Mouse (Mus musculus): ENCODE data around the gene Mrpl19.

- no peak for TF ChIP-seq POLR2A (IDR thresholded peaks at IDR 0.05; ENCODE audit: low read depth, low read length)
- TF ChIP-seq CTCF (IDR thresholded peaks at IDR 0.05; ENCODE audit: extremely low read depth, insufficient read depth, insufficient read length, insufficient replicate concordance): no peak
Observed at GRCm38 (mm10) chr6:81944432-81944831, 21.3 kb downstream of the Mrpl19 start.

Data from spleen, adult 2 months (tissue).